Mouse (Mus musculus) bone marrow macrophage, adult 2 months (primary cell): ENCODE results near the gene Gm2115.

Experiments used
- CTCF ChIP-seq: IDR thresholded peaks from 2 replicates; pipeline ENCODE4 v1.5.1; 2012; ENCODE audit warnings: low read depth, mild to moderate bottlenecking, low read length, moderate library complexity
- POLR2A ChIP-seq: IDR thresholded peaks from 2 replicates; pipeline ENCODE4 v1.6.1; 2012; ENCODE audit warnings: mild to moderate bottlenecking, low read depth, low read length, borderline replicate concordance

GRCm38 (mm10) chr7:84590622-84591021, 61.9 kb downstream of the Gm2115 start:
- no peak for TF ChIP-seq CTCF
- TF ChIP-seq POLR2A = no peak
